Mouse (Mus musculus) gastrocnemius, adult 8-10 months (tissue): ENCODE measurements around the gene Bricd5. TPM values are rescaled to one million over a fixed set of nuclear protein-coding genes. Genes with fewer than 3 reads are reported as not detected.
"Not testable (repeated sequence)": the region's sequence is repeated elsewhere in the genome, so short reads cannot be mapped to it uniquely, and the experiment has no call there.

ENCODE experiments used
- DNase-seq, 2 experiments: peaks; one replicate each; pipeline ENCODE4 v3.0.0; 2022; ENCODE audit warnings: low spot score in 2 of 2
- total RNA-seq, 4 experiments: library from RNA; stranded (reverse); gene quantifications; 2 replicates each; pipeline ENCODE4 v1.2.4; 2022

Gene Bricd5
- not detected for total RNA-seq

- DNase-seq: no peak
These were observed at the start of gene Bricd5 for GRCm38 (mm10) chr17:24473612-24474275. TSS of gene Bricd5 (plus strand) at chr17:24473884.

DNA sequence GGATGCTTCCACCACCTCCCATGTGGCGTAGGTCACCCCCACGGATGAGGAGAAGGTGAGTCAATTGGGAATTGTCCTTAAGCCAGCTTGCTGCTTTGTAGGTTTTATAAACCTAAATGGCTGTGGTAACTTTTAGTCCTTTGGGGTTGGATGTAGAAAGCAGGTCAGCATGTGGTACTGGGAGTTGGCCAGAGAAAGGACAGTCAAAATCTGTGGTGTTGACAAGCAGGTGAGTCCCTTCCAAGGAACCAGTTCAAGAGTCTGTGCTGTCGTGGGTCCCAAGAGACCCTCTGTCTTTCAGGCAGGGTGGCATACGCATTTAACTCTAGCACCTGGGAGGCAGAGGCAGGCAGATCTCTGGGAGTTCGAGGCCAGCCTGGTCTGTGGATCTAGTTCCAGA lies 49.2 kb upstream of the Bricd5 start:
- no peak for DNase-seq

GRCm38 (mm10) chr17:24425326-24425725 lies 48.4 kb upstream of the Bricd5 start:
- DNase-seq: not testable (repeated sequence)

- no peak for DNase-seq
These were observed 47.8 kb upstream of the Bricd5 start for GRCm38 (mm10) chr17:24425905-24426304.

- peak; percentile 95 to 97 for DNase-seq
These were observed 47.1 kb upstream of the Bricd5 start, which contains the start of gene Eci1 for GRCm38 (mm10) chr17:24426471-24427169. TSS of gene Eci1 (plus strand) at chr17:24426641.

GRCm38 (mm10) chr17:24427170-24427557 lies 46.5 kb upstream of the Bricd5 start:
- DNase-seq: no peak

DNA sequence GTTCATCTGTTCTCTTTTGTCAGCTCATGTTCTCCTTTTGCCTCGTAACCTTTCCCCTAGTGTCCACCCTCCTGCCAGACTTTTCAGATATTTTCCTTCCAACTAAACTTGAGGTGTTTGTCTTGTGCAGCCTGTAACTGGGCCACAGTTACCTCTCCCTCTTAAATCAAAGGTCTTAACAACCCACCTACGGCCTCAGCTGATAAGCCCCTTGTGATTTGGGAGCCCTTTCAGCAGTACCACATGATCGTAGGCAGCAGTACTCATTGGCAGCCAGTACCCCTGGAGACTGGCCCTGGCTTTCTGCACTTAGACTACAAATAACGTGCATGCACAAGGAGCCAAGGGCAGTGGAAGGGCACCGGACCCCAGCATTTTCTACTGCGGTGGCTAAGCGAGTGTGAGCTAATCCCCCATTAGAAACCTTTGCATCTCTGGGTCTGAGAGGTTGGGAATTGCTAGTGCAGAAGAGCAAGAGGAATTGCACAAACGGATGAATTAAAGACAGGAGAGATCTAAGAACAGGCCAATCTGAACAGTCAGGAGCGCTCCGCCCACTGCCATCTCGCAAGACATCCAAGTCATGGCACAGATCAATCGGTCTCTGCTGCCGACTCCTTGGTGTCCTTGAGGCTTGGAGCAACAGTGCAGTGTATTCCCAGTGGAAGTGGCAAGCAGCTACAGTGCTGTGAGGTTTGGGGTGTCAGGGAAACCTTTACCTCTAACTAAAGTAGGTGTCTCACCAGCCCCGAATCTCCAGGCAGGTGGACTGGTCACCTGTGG lies 44.3 kb upstream of the Bricd5 start:
- peak; percentile 43 to 52 for DNase-seq

DNA sequence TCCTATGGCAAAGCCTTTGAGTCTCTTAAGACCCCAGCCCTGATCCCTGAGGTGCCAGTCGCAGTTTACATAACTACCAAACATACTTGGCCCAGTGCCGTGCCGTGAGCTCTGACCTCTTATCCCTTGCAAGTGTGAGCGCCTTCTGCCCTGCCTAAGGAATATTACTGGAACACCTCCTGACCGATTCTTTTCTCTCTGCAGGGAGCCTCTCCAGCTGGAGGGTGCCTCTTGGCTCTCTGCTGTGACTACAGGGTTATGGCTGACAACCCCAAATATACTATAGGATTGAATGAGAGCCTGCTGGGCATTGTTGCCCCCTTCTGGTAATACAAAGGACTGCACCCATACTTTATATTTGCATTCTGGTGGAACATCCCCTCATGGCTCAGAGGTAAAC lies 36.7 kb upstream of the Bricd5 start:
- no peak for DNase-seq

GRCm38 (mm10) chr17:24440377-24440776 lies 33.3 kb upstream of the Bricd5 start:
- DNase-seq: no peak

DNA sequence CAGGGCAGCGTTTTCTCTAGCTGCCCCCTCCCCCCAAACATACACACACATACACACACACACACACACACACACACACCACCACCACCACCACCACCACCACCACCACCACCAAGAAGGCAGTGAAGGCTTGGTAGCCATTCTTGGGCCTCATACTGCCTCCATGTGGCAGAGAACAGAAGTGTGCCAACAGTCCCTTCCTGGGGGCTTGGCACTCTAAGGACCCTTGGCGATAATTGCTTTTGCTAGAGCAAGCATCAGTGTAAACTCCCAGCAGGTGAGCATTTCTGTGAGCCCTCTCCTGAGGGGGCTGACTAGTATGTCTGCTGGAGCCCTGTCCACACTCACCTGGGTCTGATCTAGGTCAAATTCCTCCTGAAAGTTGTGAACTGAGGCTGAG lies 32.5 kb upstream of the Bricd5 start:
- DNase-seq: no peak

DNA sequence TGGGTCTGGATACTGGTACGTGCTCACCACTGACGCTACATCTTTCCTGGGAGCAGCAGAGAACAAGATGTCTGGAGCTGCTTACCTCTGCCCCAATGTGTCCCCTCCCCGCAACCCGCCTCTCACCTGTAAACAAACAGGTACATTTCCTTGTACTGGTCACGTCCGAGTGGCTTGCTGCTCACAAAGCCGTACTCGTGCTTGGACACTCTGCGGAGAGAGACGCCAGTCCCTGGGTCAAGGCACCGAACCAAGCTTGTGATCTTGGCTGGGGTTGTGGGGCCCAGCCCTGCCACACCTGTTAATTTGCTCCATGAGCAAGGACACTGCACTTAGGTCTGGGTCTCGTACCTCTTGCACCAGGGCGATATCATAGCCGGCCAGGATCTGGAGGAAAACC lies 31.6 kb upstream of the Bricd5 start:
- no peak for DNase-seq

- DNase-seq: no peak
These were observed 31.0 kb upstream of the Bricd5 start, which contains the start of gene Dnase1l2 for GRCm38 (mm10) chr17:24442632-24443155. TSS of gene Dnase1l2 (minus strand) at chr17:24443105.

DNA sequence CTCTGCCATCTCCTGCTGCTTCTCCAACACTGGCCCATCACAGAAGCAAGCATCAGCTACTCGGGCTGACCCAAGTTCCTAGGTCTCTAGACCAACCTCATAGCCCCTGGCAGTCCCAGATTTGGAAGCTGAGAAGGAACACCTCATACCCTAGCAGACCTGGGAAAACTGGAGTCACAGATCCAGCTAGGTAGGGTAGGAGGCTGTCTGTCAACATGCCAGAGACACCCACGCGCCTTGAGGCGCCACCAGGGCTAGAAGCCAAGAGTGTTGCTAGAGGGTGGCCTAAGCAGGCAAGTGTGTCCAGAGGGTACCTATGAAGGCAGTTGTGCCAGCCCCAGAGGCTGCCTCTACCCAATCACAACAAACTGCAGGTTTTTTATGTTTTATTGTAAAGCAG lies 30.3 kb upstream of the Bricd5 start:
- DNase-seq: no peak

DNA sequence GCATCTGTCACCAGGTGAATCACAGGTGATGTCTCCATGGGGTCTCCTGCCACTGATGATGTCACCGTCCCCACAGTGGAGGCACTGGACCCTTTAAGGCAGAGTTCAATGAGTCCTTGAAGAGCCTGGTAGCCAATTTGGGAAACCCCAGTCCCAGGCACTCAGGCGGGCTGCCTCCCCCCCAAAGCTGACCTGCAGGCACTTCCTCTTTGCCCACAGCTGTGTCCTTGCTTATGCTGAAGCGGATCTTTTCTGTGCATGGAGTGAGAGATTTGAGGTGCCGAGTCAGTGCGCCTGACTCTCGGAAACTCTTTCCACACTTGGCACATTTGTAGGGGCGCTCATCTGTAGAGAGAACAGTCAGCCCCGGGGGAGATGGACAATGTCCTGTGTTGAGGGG lies 27.1 kb upstream of the Bricd5 start:
- DNase-seq: no peak

- no peak for DNase-seq
These were observed 24.2 kb upstream of the Bricd5 start for GRCm38 (mm10) chr17:24449507-24449906.

- no peak for DNase-seq
These were observed 22.5 kb upstream of the Bricd5 start for GRCm38 (mm10) chr17:24451220-24451619.

DNA sequence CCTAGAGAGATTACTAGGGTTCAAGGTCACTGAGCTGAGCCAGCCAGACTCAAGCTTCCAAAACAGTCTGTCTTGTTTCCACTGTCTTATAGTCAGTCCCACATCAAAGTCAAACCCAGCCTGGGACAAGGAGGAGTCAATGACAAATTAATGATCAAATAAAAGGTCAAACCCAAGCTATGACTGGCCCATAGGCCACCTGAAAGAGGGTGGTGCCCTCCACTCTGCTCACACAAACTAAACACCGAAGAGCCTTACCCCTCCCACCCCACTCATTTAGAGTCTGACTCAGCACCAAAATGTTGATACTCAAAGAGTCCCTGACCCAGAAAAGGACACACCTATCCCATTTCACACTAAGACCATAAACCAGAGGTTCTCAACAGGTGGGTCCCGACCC lies 20.3 kb upstream of the Bricd5 start:
- DNase-seq: no peak

- no peak for DNase-seq
These were observed 19.4 kb upstream of the Bricd5 start for GRCm38 (mm10) chr17:24454218-24454755.

DNA sequence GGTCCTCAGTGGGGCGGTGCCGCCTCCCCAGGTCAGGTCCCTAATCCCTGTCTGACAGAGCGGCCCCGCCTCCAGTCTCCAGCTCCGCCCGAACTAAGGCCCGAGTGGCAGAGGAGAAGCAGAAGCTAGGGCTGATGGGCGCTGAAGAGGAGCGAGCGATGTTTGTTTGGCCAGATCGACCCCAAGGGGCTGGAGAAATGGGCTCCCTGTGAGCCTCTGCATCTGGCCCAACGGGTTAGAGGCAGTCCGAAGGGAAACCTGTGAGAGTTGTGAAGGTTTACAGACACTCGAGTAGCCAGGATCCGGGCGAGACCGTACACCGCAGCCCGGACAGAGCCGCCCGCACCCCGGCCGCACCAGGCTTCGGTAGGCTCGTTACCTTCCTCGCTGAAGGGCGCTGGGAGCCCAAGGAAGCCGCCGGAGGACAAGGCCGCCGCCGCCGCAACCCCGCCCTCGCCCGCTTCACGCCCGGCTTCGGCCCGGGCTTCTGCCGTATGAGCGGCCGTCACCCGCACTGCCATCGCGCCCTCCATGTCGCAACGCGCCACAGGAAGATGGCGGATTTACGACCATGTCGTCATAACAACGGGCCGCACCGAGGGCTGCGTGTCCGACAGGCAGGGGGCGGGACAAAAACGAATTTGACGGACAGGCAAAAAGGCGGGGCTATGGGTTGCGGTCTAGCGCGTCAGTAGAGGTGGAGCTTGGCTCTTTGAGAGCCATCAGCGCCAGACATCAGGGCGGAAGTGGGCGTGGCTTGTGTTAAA lies 18.7 kb upstream of the Bricd5 start:
- peak; percentile 97 to 99 for DNase-seq

- not testable (repeated sequence) for DNase-seq
These were observed 18.0 kb upstream of the Bricd5 start for GRCm38 (mm10) chr17:24455523-24456206.
